Mouse (Mus musculus): Measurements from ENCODE around the gene Olfr1177-ps.

Olfr1177-ps gene

DNA sequence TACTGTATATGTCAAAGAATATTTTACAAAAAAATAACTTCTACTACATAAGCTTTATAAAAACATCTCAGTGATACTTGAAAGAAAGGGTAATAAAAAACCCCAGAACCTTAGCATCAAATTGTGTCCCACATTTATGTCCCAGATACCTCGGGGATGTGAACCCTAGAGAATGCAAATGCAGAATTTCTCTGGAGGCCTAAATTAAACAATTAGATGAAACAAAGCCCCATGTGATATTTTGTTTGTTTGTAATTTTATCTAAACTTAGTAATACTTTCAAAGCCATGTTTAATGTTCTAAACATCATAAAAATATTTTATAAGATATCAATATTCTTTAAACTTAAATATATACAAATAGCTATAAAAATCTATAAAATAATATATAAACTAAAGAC, at the start of gene Olfr1177-ps:
TSS of gene Olfr1177-ps (minus strand) at position 101 of the 400 bp plus-strand sequence.
- in situ Hi-C loops (cut with MseI, MboI), result no loop called here

- in situ Hi-C loops (cut with MseI, MboI), result no loop called here
Measured at GRCm38 (mm10) chr2:88386762-88387161, 40.5 kb upstream of the Olfr1177-ps start, which contains the start of gene Olfr1178. Gene Olfr1178, plus strand, starts transcription at chr2:88387062.

GRCm38 (mm10) chr2:88356304-88356703, 10.0 kb upstream of the Olfr1177-ps start:
- in situ Hi-C loops (cut with MseI, MboI), result loop anchor here (25.0 kb wide), 1 partner anchor 1181 kb away; the partner anchor contains the start of gene Olfr1243 (in 2 of the 2)

GRCm38 (mm10) chr2:88336421-88336820, 9.9 kb downstream of the Olfr1177-ps start, which contains the start of gene Olfr1176:
Gene Olfr1176, plus strand, starts transcription at chr2:88336721.
- in situ Hi-C loops (cut with MseI, MboI), result no loop called here

DNA sequence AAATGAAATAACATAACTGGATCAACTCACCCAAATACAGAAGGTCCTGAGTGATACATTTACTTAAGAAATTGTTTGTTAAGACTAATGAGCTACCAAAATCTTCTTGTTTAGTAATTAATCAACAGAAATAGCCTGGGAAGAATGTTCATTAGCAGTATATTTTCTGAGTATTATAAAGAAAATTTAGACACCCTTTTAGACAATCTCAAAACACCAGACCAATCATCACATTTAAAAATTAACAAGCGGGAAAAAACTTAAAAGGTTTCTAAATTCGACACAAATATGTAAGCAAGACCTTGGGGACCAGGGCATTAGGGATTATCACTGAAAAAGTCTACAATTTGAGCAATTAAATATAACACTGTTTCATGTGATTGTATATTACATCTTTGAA, 19.2 kb downstream of the Olfr1177-ps start, which contains the start of gene Olfr1175-ps:
TSS of gene Olfr1175-ps (minus strand) at position 101 of the 400 bp plus-strand sequence.
- in situ Hi-C loops (cut with MseI, MboI), result no loop called here

GRCm38 (mm10) chr2:88315035-88315434, 31.3 kb downstream of the Olfr1177-ps start, which contains the start of gene Olfr1174-ps:
Gene Olfr1174-ps, minus strand, starts transcription at chr2:88315135.
- in situ Hi-C loops (cut with MseI, MboI), result no loop called here

All from mouse trophoblast stem cell (cell line).